Mouse (Mus musculus) cortical plate, adult 2 months (tissue): ENCODE data around the gene Flt3l. TPM values are rescaled to one million over a fixed set of nuclear protein-coding genes. Genes with fewer than 3 reads are reported as not detected.
"Not testable (repeated sequence)": the region's sequence is repeated elsewhere in the genome, so short reads cannot be mapped to it uniquely, and the experiment has no call there.

Experiments
- H3K27ac ChIP-seq: fragments of 200-500 bp; 2 replicates; pipeline ENCODE4 v1.5.1; 2012; ENCODE audit warnings: low read length, control low read depth, inconsistent platforms; ENCODE audit not compliant: insufficient read depth
- H3K4me1 ChIP-seq: fragments of 200-500 bp; 2 replicates; pipeline ENCODE4 v1.6.1; 2011; ENCODE audit warnings: low read length; ENCODE audit not compliant: control insufficient read depth, insufficient read depth
- H3K4me3 ChIP-seq: fragments of 200-500 bp; 2 replicates; pipeline ENCODE4 v1.5.1; 2011; ENCODE audit warnings: mild to moderate bottlenecking, low read length, control low read depth; ENCODE audit not compliant: insufficient read depth
- CTCF ChIP-seq: fragments of 200-500 bp; IDR thresholded peaks from 2 replicates; pipeline ENCODE4 v1.5.1; 2011; ENCODE audit warnings: mild to moderate bottlenecking, control low read depth, low read length; ENCODE audit not compliant: insufficient read depth; ENCODE audit errors: extremely low read depth
- POLR2A ChIP-seq: fragments of 200-500 bp; IDR thresholded peaks from 2 replicates; pipeline ENCODE4 v1.6.1; 2011; ENCODE audit warnings: mild to moderate bottlenecking, low read length, control low read depth; ENCODE audit not compliant: insufficient read depth; ENCODE audit errors: extremely low read depth
- polyA plus RNA-seq: library from polyadenylated mRNA; depleted of rRNA; stranded (reverse); fragments of >200 nt; gene quantifications from 2 replicates; pipeline ENCODE4 v1.2.3, GENCODE M21; 2012

The Flt3l gene
- polyA plus RNA-seq, 1 experiment, result 18.4 TPM

GRCm38 (mm10) chr7:45158991-45159390, 22.8 kb upstream of the Flt3l start:
- no peak for TF ChIP-seq POLR2A
- TF ChIP-seq CTCF, result no peak
- Histone ChIP-seq H3K27ac (no peak overlapping the region), H3K4me3 (no peak overlapping the region), H3K4me1 (peaks cover 2% of the 10 kb centered on the region; the same call in 1 of the 2 replicates)

DNA sequence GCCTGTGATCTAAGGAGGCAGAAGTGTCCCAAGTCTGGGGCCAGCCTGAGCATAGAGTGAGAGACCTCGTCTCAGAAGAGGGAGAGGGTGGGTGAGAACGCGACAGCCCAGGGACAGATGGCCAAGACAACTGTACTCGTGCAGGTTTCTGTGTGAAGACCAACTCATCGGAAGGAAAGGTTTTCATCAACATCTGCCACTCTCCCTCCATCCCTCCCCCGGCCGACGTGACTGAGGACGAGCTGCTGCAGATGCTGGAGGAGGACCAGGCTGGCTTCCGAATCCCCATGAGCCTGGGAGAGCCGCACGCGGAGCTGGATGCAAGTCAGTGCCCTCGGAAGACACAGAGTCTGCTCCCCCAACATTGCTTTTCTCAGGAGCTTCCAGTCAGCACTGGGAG, 21.2 kb upstream of the Flt3l start:
- TF ChIP-seq POLR2A, result no peak
- no peak for TF ChIP-seq CTCF
- Histone ChIP-seq H3K4me1 (peaks cover 2% of the 10 kb centered on the region; the same call in 1 of the 2 replicates), H3K4me3 (no peak overlapping the region), H3K27ac (no peak overlapping the region)

DNA sequence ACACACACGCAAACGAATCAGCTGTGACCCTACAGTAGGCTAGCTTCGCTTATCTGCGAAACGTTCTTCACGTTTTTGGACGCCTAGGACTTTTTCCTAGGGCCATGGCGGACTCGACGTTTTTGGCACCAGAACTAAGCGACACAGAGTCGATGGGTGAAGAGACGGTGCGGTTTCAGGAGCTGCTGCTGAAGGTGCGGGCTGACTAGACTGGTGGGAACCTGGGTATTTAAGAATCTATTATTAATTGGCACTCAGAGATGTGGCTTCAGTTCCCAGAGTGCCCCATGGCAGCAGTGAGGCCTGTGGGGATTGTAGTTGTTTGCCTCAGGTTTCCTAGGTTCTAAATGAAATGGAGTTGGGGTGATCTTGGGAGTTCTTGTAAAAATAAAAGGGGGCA, 20.0 kb upstream of the Flt3l start:
- Histone ChIP-seq H3K4me3 (no peak overlapping the region), H3K27ac (no peak overlapping the region), H3K4me1 (no peaks in the 10 kb centered on the region)
- TF ChIP-seq CTCF, result no peak
- no peak for TF ChIP-seq POLR2A

DNA sequence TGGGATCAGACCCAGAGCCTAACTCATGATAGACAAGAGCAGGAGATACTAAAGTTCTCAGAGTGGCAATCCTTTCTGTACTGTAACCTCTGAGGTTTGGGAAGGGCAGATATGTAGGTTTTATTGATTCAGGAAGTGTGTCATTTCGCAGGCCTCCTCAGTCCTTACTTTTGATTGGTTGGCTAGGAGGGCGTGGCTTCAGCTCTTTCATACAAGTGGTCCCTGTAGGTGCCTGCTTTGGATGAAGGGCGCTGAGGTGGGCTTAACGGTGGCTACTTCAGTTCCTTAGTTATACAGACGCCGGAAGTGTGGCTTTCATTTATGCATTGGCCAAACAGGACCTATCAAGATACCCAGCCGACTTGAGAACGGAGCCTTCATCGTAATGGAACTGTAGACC, 19.4 kb upstream of the Flt3l start:
- TF ChIP-seq POLR2A (no peak), CTCF (no peak)
- Histone ChIP-seq H3K4me3 (no peak overlapping the region), H3K27ac (no peak overlapping the region), H3K4me1 (peaks cover 2% of the 10 kb centered on the region; the same call in 1 of the 2 replicates)

- Histone ChIP-seq H3K4me3 (peak overlapping the region; percentile 88), H3K4me1 (peaks cover 2% of the 10 kb centered on the region; the same call in 1 of the 2 replicates), H3K27ac (no peak overlapping the region)
- TF ChIP-seq CTCF, result peak; percentile 26; the same call in 1 of the 2 replicates
- no peak for TF ChIP-seq POLR2A
Measured at GRCm38 (mm10) chr7:45154993-45155514, 18.8 kb upstream of the Flt3l start.

DNA sequence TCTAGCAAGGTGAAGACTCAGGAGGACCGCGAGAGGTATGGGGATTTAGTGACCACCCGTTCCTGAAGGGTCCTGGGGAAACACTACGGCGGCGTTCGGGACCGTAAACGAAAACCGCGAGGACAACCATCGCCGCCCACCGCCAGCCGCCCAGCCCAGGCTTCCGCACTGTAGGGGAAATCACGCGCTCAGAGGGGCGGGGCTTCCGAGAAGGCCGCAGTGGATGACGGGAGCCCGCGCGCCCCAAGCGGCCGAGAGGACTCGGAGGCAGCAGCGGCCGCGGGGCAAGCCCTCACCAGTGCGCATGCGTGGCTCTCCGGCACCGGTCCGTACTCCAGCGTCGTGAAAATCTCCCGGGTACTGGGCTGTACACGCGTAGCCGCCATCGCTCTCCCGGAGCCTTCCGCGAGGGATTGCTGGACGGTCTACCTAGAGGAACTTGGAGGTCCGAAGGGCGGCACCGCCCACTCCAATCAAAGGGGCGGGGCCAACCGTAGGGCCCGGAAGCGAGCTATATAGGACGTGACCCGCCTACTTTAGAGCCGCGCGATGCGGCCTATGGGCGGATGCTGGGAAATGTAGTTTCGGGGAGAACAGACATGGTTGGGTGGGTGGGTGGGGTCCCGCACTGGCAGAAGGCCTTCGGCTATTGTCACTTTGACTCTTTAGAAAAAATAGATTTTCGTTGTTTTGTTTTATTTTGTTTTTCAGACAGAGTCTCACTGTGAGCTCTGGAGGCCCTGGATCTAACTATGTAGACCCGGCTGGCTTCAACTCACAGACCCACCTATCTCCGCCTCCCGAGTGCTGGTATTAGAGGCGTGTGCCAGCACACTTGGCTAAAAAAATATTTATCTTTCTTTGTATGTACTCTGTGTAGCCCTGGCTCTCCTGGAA, 18.1 kb upstream of the Flt3l start, which contains the start of the genes Pih1d1 and Aldh16a1:
Gene Pih1d1, plus strand, starts transcription at position 208 of the 897 bp plus-strand sequence.
Gene Aldh16a1, minus strand, starts transcription at position 489 of the 897 bp plus-strand sequence.
- TF ChIP-seq CTCF (0 out of 2 replicates have a peak, but pooled peaks have one; percentile 0), POLR2A (peak; percentile 89)
- Histone ChIP-seq H3K4me3 (peak within 1 kb of the TSS; percentile 88), H3K27ac (peak within 1 kb of the TSS; percentile 96), H3K4me1 (peaks cover 2% of the 10 kb centered on the region; the same call in 1 of the 2 replicates)

DNA sequence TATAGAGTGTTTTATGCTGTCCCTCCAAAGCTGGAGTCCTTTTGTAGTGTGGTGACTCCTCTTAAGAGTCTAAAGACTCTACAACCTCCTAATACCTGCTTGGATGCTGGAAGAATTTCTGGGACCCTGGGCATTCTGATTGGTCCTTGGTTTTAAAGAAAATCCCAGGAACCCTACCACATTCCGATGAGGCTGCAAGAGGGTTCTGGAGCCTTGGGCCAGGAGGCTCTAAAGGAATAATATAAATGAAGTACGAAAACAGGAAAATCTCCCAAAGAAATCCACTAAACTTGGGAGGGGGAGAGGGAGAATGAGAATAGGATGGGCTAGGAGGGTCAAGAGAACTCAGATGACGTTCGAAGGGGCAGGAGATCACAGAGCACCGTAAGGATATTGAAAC, 17.4 kb upstream of the Flt3l start:
- Histone ChIP-seq H3K4me1 (peaks cover 2% of the 10 kb centered on the region; the same call in 1 of the 2 replicates), H3K4me3 (peak overlapping the region; percentile 88)
- TF ChIP-seq CTCF (no peak), POLR2A (no peak)

DNA sequence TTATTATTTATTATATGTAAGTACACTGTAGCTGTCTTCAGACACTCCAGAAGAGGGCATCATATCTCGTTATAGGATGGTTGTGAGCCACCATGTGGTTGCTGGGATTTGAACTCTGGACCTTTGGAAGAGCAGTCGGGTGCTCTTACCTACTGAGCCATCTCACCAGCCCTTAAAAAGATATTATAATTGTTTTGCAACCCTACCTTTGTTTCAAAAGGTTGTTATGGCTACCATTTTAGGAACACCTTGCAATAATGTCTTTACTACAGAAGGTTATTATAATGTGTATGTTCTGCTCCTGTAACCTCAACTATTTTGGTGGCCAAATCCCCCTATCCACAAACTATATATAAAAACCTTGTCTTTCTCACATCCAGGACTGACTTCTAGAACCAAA, 16.8 kb upstream of the Flt3l start:
- H3K27ac ChIP-seq, H3K4me3 ChIP-seq, H3K4me1 ChIP-seq: not testable (repeated sequence)

More for the DNA sequence above, 17.4 kb upstream of the Flt3l start:
- peak overlapping the region; percentile 85 for H3K27ac ChIP-seq

GRCm38 (mm10) chr7:45151303-45151702, 15.1 kb upstream of the Flt3l start:
- H3K27ac ChIP-seq, result no peak overlapping the region
- H3K4me3 ChIP-seq, result no peak overlapping the region
- TF ChIP-seq CTCF, result no peak
- no peak for TF ChIP-seq POLR2A
- H3K4me1 ChIP-seq, result peaks cover 2% of the 10 kb centered on the region; the same call in 1 of the 2 replicates
